Mouse (Mus musculus) large intestine, adult 2 months (tissue): Measurements from ENCODE around the gene Smtnl1. TPM values are rescaled to one million over a fixed set of nuclear protein-coding genes. Genes with fewer than 3 reads are reported as not detected.
"Not testable (repeated sequence)": the region's sequence is repeated elsewhere in the genome, so short reads cannot be mapped to it uniquely, and the experiment has no call there.

Source experiments
- DNase-seq: peaks from one replicate; pipeline ENCODE4 v3.0.0-alpha.2; 2012; ENCODE audit warnings: low read depth, low spot score
- WGBS: fragments of 180-500 bp; shearing (Covaris S2); methylation state at CpG from one replicate; pipeline ENCODE4 v1.1.7; 2018; 5-methylcytosine and 5-hydroxymethylcytosine counted together
- polyA plus RNA-seq: library from polyadenylated mRNA; depleted of rRNA; stranded (reverse); fragments of >200 nt; gene quantifications from 2 replicates; pipeline ENCODE4 v1.2.3, GENCODE M21; 2012

Gene Smtnl1
- polyA plus RNA-seq, 1 experiment = not detected

DNA sequence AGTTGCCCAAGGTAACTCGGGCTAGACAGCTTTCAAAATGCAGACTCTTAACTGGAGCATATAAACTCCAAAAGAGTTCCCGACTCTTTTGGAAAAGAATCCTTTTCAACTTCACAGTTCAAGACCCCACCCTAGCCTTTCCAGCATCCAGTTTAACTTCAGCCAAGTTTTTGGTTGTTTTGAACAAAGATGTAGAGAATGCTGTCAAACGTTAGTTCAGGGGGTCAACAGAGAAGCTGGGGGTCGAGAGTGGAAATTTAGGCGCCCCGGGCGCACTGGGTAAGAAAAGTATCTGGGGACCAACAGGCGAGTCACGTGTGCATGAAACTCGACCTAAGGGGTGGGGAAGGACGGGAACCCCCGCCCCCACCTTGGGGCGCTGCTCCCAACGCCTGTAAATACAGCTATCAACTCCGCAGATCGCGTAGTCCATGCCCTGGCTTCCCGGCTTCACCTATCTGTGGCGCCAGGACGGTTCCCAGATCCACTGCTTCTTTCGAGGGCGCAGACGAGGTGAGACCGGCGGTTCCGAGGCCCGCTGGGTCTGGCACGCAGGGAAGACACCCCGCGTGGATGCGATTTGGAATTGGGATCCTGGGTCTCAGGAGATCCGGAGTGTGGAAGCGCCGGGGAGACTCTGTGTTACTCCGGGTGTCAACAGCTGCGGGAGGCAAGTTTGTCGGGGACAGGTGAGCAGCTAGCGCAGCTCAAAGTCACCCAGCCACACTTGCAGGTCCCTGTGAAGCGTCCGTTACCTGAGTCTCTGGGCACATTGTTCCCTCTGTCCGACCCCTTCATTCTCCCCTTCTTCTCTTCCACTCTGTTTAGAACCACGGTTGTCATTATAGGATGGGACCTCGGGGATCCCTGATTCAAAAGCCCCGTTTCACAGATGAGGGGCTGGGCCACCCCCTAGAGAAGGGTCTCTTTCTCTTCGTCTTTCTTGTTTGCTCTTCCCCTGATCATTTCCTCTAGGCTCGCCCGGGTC lies 16.8 kb upstream of the Smtnl1 start:
- DNase-seq = no peak
- 2% methylated on average over 47 of the region's 47 CpGs for WGBS

DNA sequence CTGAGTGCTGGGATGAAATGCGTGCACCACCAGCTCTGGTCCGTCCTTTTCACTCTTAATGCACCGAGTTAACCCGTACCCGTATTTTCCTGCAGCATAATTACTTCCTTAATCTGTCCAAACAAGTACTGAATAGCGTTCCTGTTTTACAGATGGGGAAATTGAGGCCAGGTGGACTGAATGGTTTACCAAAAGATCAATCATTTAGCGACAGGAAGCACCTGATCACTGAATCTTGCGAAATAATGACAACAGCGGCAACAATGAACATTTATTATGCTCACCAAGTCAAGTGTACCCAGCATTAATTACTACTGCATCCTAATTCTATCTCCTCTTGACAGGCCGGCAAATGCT lies 16.1 kb upstream of the Smtnl1 start, which contains the start of gene Slc43a1:
Gene Slc43a1, plus strand, starts transcription at position 258 of the 357 bp plus-strand sequence.
- no peak for DNase-seq
- 29% methylated on average over 10 of the region's 10 CpGs for WGBS

DNA sequence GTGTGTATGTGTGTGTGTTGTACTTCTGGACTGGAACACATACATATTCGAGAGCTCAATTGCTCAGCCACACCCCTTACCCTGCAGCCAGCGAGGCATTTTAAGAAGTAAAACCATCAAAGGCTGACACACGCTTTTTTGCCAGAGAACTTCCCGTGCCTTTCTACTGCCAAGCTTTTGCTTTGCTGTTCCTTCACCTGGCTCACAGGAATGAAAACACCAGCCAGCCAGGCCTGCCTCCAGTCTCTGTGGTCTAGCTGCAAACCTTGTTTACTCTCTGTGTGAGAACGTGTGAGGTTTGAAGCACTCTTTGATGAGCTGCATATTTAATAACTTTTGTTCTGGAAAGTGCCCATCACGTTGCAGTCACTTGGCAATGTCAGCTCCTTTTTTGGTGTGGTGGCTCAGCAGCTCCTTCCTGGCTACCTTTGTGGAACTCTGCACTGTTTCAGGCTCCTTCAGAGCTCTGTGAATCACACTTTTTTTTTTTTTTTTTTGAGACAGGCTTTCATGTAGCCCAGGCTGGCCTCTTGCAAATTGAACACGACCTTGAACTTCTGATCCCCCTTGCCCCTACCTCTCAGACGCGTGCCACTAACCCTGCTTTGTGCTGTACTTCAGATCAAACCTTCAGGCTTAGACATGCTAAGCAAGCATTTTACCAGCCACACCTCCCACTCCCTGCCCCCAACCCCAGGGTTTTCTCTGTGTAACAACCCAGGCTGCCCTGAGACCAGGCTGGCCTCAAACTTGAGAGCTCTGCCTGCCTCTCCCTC lies 15.6 kb upstream of the Smtnl1 start:
- WGBS = 34% methylated on average over 9 of the region's 9 CpGs
- DNase-seq = no peak

DNA sequence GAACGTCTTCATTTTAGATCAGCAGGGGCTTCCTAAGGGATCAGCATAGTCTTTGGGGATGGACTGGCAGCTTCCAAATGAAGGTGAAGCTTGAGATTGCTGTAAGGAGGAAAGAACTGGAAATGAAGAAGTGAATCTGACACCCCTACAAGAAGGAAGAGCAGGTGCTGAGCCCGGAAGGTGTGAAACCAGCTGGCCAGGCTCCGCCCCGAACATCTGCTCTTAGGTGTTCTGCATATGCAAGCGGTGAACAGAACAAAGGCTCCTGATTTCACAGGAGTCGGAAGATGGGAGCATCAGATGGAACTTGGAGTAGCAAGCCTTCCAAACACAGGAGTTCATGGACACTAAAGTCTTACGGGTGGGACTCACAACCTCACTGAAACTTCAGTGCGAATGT lies 14.7 kb upstream of the Smtnl1 start:
- 29% methylated on average over 8 of the region's 8 CpGs for WGBS
- no peak for DNase-seq

DNA sequence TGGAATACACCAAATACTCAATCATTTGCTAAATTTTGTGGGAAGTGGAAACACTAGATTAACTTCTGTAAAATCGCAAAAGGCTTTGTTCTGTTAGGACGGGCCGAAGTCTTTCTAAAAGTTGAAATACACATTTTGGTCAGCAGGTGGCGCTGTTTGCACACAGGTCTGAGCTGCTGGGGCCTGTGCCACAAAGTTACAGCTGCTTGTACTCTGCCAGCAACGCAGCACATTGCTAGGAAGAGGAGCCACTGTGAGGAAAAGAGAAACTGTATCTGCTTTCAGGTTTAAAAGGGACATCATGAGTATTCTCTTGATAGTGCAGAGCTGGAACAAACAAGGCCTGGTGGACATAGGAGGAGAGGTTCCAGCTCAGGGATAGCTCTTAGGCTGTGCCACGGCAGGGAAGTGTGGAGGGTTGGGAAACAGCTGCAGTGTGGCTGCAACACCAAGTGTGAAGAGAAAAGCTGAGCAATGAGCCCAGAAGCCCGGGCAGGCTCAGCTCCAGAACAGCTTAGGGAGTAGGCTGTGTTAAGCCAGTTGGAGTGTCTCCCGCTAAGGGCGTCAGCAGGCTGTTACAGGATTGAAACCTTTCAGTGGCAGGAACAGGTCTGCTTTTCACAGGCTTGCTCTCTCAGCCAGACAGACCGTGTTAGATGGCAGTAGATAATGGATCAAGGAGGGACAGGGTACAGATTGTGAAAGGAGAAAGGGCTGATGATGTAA lies 9.4 kb upstream of the Smtnl1 start:
- WGBS = 25% methylated on average over 10 of the region's 10 CpGs
- no peak for DNase-seq

DNA sequence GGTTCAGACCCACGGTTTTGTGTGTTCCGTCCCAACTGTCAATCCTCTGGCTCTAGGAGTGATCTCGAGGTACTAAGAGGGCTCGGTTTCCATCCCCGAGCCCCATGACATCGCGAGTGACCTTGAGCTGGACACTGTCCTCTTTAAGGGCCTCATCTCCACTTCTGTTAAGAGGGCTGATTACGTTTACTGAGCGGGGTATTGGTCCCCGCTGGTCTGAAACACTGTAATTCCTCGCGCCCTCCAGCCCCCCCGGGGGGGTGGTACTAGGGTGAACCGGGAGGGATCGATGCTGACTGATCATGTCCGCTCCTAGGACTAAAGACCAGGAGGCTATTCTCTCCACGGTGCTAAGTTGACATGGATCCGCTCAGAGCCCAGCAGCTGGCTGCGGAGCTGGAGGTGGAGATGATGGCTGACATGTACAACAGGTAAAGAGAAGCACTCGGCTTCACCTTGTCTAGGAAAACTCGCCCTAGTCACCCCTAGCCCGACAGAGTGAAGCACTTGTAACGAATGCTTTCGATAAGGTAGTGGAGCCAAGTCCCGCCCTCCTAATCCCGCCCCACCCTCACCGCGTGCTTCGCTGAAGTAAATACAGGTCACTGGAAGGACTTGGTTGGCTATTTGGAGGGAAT lies 5.0 kb upstream of the Smtnl1 start:
- no peak for DNase-seq
- under 1% methylated on average over 29 of the region's 29 CpGs for WGBS

DNA sequence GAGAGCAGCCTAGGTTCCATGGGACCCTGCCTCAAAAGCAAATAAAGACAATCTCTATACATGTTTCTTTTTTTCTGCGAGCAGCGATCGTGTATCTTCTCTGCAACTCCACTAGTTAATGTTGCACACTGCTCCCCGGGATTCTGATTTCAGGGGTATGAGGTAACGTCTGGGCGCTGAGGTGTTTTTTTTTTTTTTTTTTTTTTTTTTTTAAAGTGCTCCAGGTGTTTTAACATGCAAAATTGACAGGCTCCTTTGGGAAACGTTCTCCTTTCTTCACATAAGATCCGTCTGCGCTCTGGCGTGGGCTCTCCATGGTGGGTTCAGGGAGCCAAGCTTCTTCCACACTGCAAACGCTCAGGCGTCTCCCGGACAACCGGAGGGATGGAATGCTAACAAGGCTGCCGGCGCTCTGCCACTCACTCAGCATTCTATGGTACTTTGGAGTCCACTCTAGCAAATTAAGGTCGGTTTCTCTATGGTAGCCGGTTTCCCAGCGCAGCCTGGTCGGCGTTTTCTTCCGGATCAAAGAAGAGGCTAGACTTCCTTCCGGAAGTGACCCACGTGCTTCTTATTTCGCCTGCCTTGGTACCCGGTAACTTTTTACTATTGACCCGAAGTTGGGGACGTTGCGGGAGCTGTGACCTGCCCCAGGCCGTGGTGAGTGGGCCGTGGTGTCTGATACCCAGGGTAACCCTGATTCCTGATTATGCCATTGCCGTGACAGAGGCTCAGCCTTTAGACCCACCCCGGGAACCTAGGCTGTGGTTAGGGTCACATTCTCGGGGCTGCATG lies 4.2 kb upstream of the Smtnl1 start, which contains the start of gene Timm10:
Gene Timm10, plus strand, starts transcription at position 510 of the 795 bp plus-strand sequence.
- DNase-seq = peak; percentile 85
- WGBS = under 1% methylated on average over 34 of the region's 34 CpGs

DNA sequence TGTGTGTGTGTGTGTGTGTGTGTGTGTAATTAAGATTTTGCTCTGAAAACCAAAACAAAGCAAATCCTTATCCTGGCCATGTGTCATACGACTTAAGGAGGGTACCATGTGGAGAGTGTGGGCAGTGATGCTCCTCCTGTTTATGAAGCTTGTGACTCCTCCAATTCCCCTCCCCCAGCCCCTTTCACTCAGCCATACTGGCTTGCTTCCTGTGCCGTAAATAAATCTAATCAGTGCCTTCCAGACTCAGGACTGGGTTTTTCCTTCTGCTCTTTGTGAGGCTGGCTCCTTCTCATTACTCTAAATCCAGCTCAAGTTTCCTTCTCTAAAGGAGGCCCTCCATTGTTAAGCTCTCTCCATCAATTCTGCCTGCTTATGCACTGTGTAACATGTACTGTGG lies 785 bp upstream of the Smtnl1 start:
- DNase-seq = no peak
- WGBS = 24% methylated on average over 2 of the region's 2 CpGs

DNA sequence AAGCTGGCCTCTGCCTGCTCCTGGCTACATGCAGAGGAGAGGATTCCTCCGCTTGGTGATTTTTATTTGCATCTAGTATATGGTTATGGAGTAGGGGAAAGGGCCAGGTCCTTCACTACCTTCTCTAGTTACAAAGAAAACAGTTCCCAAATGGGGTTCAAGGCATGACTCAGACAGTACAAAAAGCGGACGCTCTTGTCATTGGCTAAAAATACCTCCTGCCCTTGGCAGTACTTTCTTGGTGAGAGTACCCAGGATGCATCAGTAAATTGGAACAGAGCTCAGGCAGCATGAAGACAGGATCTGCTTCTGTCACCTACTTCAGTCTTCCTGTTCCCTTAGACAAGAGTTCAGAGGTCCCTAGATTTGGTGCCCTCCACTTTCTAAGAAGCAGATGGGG lies 2.6 kb downstream of the Smtnl1 start:
- WGBS = 41% methylated on average over 3 of the region's 3 CpGs
- DNase-seq = no peak

DNA sequence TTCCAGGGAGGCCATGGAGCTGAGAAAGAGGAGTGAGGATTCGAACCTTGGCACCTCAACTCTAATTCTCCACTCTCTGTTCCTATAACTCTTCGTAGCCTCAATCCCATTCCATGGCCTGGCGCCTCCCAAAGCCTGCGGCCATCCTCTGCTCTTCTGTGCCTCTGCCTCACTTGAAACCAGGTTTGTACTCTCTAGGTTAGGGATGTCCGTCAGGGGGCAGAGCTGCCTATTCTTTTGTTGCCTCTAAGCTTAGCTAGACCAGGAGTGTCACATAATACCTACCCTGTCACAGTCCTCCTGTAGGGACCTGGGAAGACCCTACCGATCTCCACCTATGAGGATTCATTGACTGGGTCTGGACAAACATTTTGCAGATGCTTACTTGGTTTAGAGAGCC lies 9.8 kb downstream of the Smtnl1 start:
- DNase-seq = no peak
- WGBS = 87% methylated on average over 6 of the region's 6 CpGs

DNA sequence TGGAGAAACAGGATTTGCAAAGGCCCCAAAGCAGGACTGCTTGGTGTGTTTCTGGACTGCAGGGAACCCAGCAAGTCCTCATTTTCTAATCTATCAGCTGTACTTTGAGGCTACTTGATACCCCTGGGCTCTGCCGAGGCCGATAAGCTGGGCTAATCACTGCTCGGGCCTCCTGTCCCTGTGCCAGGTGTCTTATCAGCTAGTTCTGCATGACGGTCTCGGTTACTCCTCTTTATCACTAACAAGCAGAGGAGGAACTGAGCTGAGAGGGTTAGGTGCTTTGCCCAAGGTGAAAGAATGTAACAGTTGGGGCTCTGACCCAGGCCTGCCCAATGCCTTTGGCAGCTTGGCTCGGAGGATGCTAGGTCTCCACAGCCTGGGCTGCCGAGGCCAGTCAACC lies 10.6 kb downstream of the Smtnl1 start:
- WGBS = 70% methylated on average over 7 of the region's 7 CpGs
- no peak for DNase-seq

DNA sequence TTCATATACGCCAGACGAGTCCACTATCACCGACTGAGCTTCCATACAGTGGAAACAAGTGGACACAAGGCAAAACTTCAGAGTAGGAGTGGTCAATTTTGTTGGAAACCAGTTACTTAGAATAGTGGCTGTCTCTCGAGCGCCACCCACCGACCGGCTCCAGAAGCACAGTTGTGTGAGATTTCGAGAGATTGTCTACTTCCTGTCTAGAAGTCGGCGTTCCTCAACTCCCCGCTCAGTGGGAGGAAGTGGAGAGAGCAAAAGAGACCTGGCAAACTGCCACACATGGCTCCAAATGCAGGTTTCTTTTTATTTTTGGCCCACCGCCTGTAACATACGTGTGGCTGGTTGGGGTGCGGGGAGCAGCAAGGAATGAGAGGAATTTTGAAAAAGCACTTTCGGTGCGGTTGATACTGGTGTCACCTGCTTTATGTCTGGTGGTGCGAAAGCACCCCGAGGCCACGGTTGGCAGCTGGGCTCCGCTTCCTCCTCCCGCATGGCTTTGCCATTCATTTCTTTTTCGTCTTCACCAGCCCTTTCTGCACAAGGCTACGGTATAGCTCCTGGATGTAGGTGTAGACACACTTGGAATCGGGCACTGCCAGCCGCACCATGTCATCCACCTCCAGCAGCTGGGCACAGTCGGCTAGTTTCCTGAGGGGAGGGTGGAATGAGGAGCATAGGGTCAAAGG lies 11.4 kb downstream of the Smtnl1 start:
- 49% methylated on average over 26 of the region's 26 CpGs for WGBS
- DNase-seq = peak; percentile 22

DNA sequence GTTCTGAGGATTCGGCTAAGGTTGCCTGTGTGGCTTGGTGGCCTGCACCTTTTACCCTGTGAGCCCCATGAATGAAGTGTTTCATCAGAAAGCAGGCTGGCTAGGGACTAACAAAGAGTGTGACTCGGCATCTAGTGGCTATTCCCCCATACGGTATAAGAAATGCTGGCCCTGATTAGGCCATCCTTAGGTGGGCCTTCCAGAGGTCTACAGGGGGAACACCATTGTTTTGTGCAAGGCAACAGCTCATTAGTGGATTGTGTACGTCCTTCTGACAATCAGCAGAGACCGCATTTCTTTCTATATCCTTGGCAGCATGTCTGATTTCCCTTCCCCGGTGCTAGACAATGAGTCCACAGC lies 11.9 kb downstream of the Smtnl1 start:
- 79% methylated on average over 6 of the region's 6 CpGs for WGBS

DNA sequence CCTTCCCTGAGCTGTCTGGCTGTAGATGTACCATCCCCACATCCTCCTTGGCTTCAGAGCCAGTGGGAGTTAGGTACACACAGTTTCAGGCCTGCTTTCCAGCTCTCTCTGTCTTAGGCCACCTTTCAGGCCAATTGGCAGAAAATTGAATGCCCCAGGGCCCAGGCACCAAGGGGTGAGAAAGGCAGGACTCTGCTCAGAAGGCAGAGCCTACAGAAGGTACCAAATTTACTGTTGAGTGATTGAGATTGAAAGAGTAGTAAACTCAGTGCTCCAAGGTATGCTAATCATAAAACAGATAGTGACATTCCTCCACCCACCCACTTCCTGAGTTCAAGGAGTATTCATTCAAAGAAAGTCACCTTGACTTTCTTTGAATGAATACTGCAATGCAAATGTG lies 13.1 kb downstream of the Smtnl1 start:
- no peak for DNase-seq

More for the DNA sequence above, 11.9 kb downstream of the Smtnl1 start:
- no peak for DNase-seq

DNA sequence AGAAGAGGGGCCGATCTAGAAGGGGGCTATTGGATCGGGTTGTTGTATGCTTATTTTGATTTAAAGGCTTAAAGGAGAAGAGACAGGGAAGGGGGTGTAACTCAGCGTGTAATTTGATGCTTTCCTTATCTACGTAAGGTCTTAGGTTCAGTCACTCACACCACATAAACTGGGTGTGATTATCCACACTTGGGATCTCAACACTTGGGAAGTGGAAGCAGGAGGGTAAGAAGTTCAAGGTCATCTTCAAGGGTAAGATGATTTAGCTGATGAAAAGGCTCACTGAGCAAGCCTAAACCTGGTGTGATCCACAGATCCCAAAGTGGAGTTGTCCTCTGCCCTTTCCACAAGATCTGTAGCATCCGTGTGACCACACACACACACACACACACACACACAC lies 15.9 kb downstream of the Smtnl1 start:
- 73% methylated on average over 5 of the region's 5 CpGs for WGBS
- DNase-seq = no peak

DNA sequence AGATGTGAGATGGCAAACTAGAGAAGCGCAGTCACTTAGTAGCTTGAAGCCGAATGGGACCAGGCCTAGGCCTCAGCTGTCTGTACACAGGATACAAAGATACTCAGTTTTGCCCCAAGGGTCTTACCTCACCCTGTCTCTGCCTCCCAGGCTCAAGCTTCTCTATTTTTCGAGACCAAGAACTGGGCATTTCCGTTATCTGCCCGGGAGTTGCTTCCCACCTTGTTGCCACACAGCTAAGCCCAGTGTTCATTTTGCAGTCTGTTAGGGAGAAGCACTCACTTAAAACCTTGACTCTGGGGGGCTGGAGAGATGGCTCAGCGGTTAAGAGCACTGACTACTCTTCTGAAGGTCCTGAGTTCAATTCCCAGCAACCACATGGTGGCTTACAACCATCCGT lies 18.5 kb downstream of the Smtnl1 start:
- 91% methylated on average over 7 of the region's 7 CpGs for WGBS

DNA sequence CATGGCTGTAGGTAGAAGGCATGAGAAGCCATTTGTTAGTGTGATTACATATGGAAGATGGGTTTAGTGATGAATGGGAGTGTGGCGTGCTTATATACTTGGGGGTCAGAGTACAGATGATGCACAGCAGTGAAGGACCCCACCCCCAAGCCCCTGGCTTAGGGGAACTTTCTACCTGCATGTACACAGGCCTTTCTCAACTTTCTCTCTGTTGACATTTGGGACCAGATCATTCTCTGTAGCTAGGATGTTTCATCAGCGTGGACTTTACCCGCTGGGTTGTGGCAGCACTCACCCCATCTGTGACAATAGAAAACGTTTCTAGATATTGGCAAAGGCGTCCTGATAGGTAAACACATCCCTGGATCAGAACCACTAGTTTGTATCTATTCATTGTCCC lies 21.2 kb downstream of the Smtnl1 start:
- 73% methylated on average over 5 of the region's 5 CpGs for WGBS
- not testable (repeated sequence) for DNase-seq

More for the DNA sequence above, 18.5 kb downstream of the Smtnl1 start:
- DNase-seq = no peak

DNA sequence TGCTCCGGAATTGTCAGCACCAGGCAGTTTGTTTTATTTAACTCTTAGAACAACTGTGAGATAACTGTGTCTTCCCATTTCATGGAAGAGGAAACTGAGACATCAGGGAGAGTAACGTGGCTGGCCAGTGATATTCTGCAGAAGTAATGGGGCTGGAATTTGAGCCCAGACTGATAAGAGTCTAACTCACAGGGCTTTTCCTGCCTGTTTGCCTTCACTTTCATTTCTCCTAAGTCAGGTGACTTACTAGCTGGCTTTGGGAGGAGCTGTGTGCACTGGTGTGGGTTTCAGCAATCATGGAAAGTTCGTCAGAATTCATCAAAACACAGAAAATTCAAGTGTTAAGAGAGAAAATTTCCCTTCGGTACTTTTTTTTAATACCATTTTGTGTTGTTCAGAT lies 22.1 kb downstream of the Smtnl1 start:
- peak; percentile 21 for DNase-seq

More for the DNA sequence above, 22.1 kb downstream of the Smtnl1 start:
- WGBS = 57% methylated on average over 4 of the region's 4 CpGs
